Mouse (Mus musculus): ENCODE results near the gene Gm20828.
"Not testable (repeated sequence)": the region's sequence is repeated elsewhere in the genome, so short reads cannot be mapped to it uniquely, and the experiment has no call there.

Gm20828 gene

GRCm38 (mm10) chrY:11199274-11199673, at the start of gene Gm20828:
Gene Gm20828, minus strand, starts transcription at chrY:11199374.
- not testable (repeated sequence) for DNase-seq (ENCODE audit: extremely low read depth, low read depth, low spot score)
